Mouse (Mus musculus): ENCODE data around the gene Dpf2. TPM values are rescaled to one million over a fixed set of nuclear protein-coding genes. Genes with fewer than 3 reads are reported as not detected.

The Dpf2 gene
- polyA plus RNA-seq, 1 experiment from 2014 or later, result 225 TPM

DNA sequence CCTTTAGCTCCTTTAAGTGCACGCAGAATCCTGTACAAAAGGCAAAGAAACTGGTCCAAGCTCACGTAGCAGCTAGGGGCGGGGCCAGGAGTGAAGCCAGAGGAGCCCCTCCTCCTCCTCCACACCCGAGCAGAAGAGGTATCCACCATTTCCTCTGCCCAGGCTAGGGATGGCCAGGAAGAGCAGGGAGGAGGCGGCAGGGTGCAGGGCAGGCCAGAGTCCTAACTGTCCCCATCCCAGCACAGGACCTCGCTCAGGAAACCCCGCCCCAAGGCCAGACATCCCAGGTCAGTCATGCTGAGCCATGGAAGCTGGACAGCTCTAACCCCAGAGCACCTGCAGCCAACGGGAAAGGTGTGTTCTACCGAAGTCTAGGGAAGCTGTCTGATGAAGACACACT lies 8.9 kb upstream of the Dpf2 start:
- DNase-seq (ENCODE audit: low spot score) (no peak), ATAC-seq (ENCODE audit: insufficient read depth, low FRiP score, low TSS enrichment) (no peak)
- Histone ChIP-seq H3K9ac (ENCODE audit: low read length) (peak overlapping the region; percentile 14; the same call in 1 of the 2 replicates), H3K4me2 (ENCODE audit: low read depth) (0 out of 2 replicates have a peak overlapping the region, but pooled peaks have one; percentile 2), H3K36me3 (ENCODE audit: control insufficient read depth, insufficient read depth, low read length) (no peaks in the 10 kb centered on the region; the same call in 1 of the 2 replicates), H3K9me3 (ENCODE audit: control insufficient read depth, low read length) (no peaks in the 10 kb centered on the region), H3K27ac (ENCODE audit: low read depth, low read length) (no peak overlapping the region), H3K4me3 (ENCODE audit: low read depth, low read length) (no peak overlapping the region), H3K4me1 (ENCODE audit: control insufficient read depth, insufficient read depth, low read length) (peaks cover 3% of the 10 kb centered on the region), H3K27me3 (ENCODE audit: control insufficient read depth, insufficient read depth, low read length) (peaks cover 3% of the 10 kb centered on the region)
- WGBS, result 25% methylated on average over 8 of the region's 9 CpGs

DNA sequence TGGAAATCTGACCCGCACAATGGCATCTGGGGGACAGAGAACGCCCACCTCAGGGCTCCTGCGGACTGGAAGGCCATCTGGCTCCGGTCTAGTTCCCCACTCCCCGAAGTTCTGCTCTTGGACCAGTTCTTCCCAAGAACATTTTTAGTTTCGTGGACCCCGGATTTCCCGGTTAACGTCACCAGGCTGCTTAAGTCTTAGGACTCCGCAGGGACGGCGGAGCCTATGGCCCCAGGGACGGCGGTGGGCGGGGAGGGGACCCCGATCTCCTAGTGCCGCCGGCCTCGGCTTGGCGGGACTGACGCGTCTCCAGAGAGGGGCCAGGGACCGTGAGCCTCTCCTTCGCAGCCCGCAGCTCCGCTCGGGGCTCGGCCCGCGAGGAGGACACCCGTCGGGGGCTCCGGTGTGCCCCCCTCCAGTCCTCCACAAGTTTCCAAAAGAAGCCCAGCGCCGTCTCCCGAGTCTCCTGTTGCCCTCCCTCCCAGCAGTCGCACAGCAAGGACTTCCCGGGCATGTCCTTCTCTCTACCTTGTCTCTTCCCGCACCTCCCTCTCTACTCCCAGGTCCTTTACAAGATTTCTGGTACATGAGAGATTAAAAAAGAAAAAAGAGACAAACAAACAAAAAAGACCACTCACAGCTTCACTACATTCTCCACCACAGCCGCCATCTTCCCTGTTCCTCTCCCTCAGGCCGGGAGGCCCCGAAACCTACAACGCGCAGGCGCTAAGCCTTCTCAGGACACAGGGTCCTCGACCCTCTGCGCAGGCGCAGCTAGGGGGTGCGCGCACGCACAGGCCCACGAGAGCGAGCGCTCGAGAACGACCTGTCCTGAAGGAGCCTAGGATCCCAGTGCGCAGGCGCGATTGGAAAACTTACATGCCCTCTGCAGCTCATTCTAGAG lies 455 bp downstream of the Dpf2 start:
- Histone ChIP-seq H3K9ac (ENCODE audit: low read length) (peak overlapping the region; percentile 96), H3K27me3 (ENCODE audit: control insufficient read depth, insufficient read depth, low read length) (no peaks in the 10 kb centered on the region), H3K4me3 (ENCODE audit: low read depth, low read length) (peak overlapping the region; percentile 99), H3K4me1 (ENCODE audit: control insufficient read depth, insufficient read depth, low read length) (peaks cover 13% of the 10 kb centered on the region), H3K36me3 (ENCODE audit: control insufficient read depth, insufficient read depth, low read length) (no peaks in the 10 kb centered on the region; the same call in 1 of the 2 replicates), H3K27ac (ENCODE audit: low read depth, low read length) (peak overlapping the region; percentile 80), H3K9me3 (ENCODE audit: control insufficient read depth, low read length) (no peaks in the 10 kb centered on the region), H3K4me2 (ENCODE audit: low read depth) (peak overlapping the region; percentile 49)
- under 1% methylated on average over 59 of the region's 59 CpGs for WGBS
- peak; percentile 90 for ATAC-seq (ENCODE audit: insufficient read depth, low FRiP score, low TSS enrichment)
- DNase-seq (ENCODE audit: low spot score), result peak; percentile 100

DNA sequence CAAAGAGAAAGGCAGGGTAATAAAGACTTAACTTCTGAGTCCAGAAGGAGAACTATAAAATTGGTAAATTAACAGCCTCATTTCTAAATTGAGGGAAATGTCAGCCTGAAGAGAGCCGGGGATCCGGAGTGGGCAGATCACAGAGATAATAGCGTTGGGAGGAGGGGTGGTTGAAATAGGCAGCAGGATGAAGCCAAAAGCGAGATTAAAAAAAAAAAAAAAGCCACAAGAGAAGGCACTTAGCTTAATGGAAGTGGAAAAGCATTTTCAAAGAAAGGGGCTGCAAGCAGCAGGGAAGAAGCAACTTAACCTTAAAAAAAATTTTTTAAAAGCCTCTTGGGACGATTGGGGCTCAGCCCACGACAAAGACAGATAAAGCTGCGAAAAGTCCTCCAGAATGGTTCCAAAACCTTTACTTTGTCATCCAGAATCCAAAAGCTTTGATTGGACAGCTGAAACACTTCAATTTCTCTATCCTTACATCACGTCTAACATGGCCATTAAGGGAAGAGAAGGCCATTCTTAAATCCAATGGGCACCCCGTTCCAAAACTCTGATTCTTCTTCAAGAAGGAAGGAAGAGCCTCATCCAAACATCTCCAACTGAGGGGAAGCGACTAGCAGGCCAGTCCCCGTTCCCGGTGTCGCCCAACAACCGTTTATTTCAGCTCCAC lies 1.2 kb downstream of the Dpf2 start:
- peak overlapping the region; percentile 80 for H3K27ac ChIP-seq (ENCODE audit: low read depth, low read length)
- peak overlapping the region; percentile 49 for H3K4me2 ChIP-seq (ENCODE audit: low read depth)
- peaks cover 4% of the 10 kb centered on the region; the same call in 1 of the 2 replicates for H3K36me3 ChIP-seq (ENCODE audit: control insufficient read depth, insufficient read depth, low read length)
- H3K9me3 ChIP-seq (ENCODE audit: control insufficient read depth, low read length), result no peaks in the 10 kb centered on the region
- H3K27me3 ChIP-seq (ENCODE audit: control insufficient read depth, insufficient read depth, low read length), result no peaks in the 10 kb centered on the region
- H3K4me1 ChIP-seq (ENCODE audit: control insufficient read depth, insufficient read depth, low read length), result peaks cover 13% of the 10 kb centered on the region
- WGBS, result 10% methylated on average over 14 of the region's 14 CpGs
- peak overlapping the region; percentile 96 for H3K9ac ChIP-seq (ENCODE audit: low read length)
- peak overlapping the region; percentile 99 for H3K4me3 ChIP-seq (ENCODE audit: low read depth, low read length)
- ATAC-seq (ENCODE audit: insufficient read depth, low FRiP score, low TSS enrichment) (no peak), DNase-seq (ENCODE audit: low spot score) (no peak)

DNA sequence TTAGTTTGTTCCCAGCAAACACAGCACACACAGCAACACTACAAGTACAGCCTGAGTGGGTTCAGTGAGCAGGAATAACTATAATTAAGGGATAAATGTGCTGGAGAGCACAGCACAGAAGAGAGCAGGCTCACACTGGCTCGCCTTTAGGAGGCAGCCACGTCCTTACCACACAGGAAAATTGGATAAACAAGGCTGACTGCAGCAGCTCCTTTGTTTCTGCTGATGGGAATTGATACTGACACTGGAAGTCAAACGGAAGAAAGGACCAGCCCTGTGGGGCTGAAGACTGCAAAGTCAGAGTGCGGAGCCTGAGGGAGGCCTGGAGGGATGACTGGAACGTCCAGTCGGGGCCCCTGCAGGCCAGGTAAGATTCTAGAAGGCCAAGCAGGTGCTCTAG lies 2.6 kb downstream of the Dpf2 start:
- 73% methylated on average over 6 of the region's 6 CpGs for WGBS
- H3K4me1 ChIP-seq (ENCODE audit: control insufficient read depth, insufficient read depth, low read length), result peaks cover 13% of the 10 kb centered on the region
- H3K36me3 ChIP-seq (ENCODE audit: control insufficient read depth, insufficient read depth, low read length), result peaks cover 10% of the 10 kb centered on the region
- ATAC-seq (ENCODE audit: insufficient read depth, low FRiP score, low TSS enrichment) (no peak), DNase-seq (ENCODE audit: low spot score) (no peak)
- H3K9me3 ChIP-seq (ENCODE audit: control insufficient read depth, low read length), result no peaks in the 10 kb centered on the region
- no peaks in the 10 kb centered on the region for H3K27me3 ChIP-seq (ENCODE audit: control insufficient read depth, insufficient read depth, low read length)
- no peak overlapping the region for H3K27ac ChIP-seq (ENCODE audit: low read depth, low read length)
- H3K4me3 ChIP-seq (ENCODE audit: low read depth, low read length), result peak overlapping the region; percentile 99; the same call in 1 of the 2 replicates
- H3K9ac ChIP-seq (ENCODE audit: low read length), result peak overlapping the region; percentile 39
- H3K4me2 ChIP-seq (ENCODE audit: low read depth), result peak overlapping the region; percentile 30

DNA sequence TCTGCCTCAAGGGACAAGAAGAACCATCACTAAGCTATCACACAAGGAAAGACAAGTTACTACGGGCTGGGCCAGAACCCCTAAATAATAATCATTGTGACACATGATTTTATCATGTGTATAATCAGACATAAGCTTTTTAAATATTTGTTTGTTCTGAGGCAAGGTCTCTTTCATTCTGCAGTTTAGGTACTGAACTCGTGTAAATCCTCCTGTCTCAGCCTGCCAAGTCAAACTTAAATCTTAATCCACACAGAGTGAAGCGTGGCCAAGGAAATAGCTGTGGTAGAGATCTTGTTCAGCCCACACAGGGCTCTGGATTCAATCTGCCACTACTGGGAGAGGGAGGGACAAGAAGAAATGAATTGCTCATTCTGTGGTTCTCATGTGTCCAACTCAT lies 5.5 kb downstream of the Dpf2 start:
- DNase-seq (ENCODE audit: low spot score), result no peak

DNA sequence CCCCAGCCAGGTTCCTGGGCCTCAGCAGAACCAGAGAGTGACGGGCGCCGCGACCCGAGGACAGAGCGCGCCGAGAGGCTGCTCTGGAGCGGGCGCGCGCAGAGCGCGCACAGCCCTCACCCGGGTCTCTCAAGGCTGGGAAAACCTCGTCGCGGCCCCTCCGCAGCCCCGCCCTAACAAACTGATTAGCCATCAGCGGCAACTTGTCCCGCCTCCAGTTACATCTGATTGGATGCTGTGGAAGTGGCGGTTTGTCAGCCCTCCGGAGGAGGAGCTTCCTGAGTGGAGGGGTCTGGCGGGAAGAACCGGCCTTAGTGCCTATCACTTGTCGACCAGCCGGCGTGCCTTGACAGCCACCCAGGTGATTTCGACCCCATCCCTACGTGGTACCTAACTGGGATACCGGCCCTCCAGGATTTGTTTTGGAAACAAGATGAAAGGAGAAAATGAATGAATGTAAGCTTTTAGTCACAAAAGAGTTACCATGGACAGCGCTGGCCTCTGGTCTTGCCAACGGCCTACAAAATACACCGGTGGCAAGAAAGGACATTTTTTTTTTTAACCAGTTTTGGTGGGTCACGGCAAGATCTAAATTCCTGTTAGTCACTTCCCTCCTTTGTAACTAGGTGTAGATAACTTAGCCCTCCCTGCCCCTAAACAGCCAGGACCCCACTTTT lies 18.7 kb downstream of the Dpf2 start, which contains the start of gene Tigd3:
TSS of gene Tigd3 (minus strand) at position 148 of the 677 bp plus-strand sequence.
- WGBS, result 5% methylated on average over 36 of the region's 36 CpGs
- H3K4me2 ChIP-seq (ENCODE audit: low read depth), result peak within 1 kb of the TSS; percentile 92
- H3K27me3 ChIP-seq (ENCODE audit: control insufficient read depth, insufficient read depth, low read length), result no peaks in the 10 kb centered on the region
- H3K4me3 ChIP-seq (ENCODE audit: low read depth, low read length), result peak within 1 kb of the TSS; percentile 63
- H3K4me1 ChIP-seq (ENCODE audit: control insufficient read depth, insufficient read depth, low read length), result peaks cover 12% of the 10 kb centered on the region; the same call in 1 of the 2 replicates
- DNase-seq (ENCODE audit: low spot score), result peak; percentile 96
- peak within 1 kb of the TSS; percentile 84 for H3K9ac ChIP-seq (ENCODE audit: low read length)
- H3K9me3 ChIP-seq (ENCODE audit: control insufficient read depth, low read length), result no peaks in the 10 kb centered on the region
- ATAC-seq (ENCODE audit: insufficient read depth, low FRiP score, low TSS enrichment), result peak; percentile 96
- peaks cover 9% of the 10 kb centered on the region for H3K36me3 ChIP-seq (ENCODE audit: control insufficient read depth, insufficient read depth, low read length)
- peak within 1 kb of the TSS; percentile 35; the same call in 1 of the 2 replicates for H3K27ac ChIP-seq (ENCODE audit: low read depth, low read length)

More for the DNA sequence above, 5.5 kb downstream of the Dpf2 start:
- H3K9me3 ChIP-seq (ENCODE audit: control insufficient read depth, low read length), result no peaks in the 10 kb centered on the region
- ATAC-seq (ENCODE audit: insufficient read depth, low FRiP score, low TSS enrichment), result no peak
- peaks cover 23% of the 10 kb centered on the region for H3K36me3 ChIP-seq (ENCODE audit: control insufficient read depth, insufficient read depth, low read length)
- H3K4me1 ChIP-seq (ENCODE audit: control insufficient read depth, insufficient read depth, low read length), result peaks cover 13% of the 10 kb centered on the region
- 95% methylated on average over 3 of the region's 3 CpGs for WGBS
- no peaks in the 10 kb centered on the region for H3K27me3 ChIP-seq (ENCODE audit: control insufficient read depth, insufficient read depth, low read length)
- no peak overlapping the region for H3K27ac ChIP-seq (ENCODE audit: low read depth, low read length)
- no peak overlapping the region for H3K9ac ChIP-seq (ENCODE audit: low read length)
- H3K4me2 ChIP-seq (ENCODE audit: low read depth), result no peak overlapping the region
- H3K4me3 ChIP-seq (ENCODE audit: low read depth, low read length), result no peak overlapping the region

DNA sequence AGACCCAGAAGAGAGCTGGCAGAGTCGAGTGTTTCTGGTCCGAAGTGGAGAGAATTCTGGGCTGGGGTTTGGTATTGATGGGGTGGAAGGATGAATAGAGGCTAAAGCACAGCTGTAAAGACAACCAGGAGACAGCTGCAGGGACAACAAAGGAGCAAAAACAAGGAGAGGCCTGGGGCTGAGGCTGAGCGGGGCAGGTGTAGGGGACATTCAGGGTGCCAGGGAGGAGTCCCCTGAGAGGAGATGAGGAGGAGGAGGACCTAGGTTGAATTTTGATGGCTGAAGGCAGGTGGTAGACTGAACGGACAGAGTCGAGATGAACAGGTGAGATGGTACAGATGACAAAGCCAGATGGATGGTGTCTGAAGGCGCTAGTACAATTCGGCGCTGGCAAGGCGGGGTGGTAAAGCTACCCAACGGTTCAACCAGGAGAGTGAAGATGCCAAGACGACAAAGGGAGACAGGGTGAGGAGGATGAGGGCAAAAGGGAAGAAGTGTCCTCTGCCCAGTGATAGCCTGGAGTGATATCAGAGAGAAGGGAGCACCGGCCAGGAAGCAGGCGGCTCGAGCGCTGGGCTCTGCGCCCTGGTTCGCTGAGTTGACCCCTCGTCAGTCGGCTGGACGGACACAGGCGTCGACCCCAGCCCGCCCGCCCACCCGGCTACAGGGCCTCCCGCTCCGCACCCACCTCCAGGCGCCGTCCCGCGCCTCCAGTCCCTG lies 19.4 kb downstream of the Dpf2 start:
- Histone ChIP-seq H3K9ac (ENCODE audit: low read length) (peak overlapping the region; percentile 84), H3K4me1 (ENCODE audit: control insufficient read depth, insufficient read depth, low read length) (peaks cover 12% of the 10 kb centered on the region; the same call in 1 of the 2 replicates), H3K36me3 (ENCODE audit: control insufficient read depth, insufficient read depth, low read length) (peaks cover 8% of the 10 kb centered on the region), H3K4me3 (ENCODE audit: low read depth, low read length) (peak overlapping the region; percentile 63), H3K9me3 (ENCODE audit: control insufficient read depth, low read length) (no peaks in the 10 kb centered on the region), H3K27me3 (ENCODE audit: control insufficient read depth, insufficient read depth, low read length) (no peaks in the 10 kb centered on the region), H3K27ac (ENCODE audit: low read depth, low read length) (peak overlapping the region; percentile 35; the same call in 1 of the 2 replicates), H3K4me2 (ENCODE audit: low read depth) (peak overlapping the region; percentile 92)
- DNase-seq (ENCODE audit: low spot score) (no peak), ATAC-seq (ENCODE audit: insufficient read depth, low FRiP score, low TSS enrichment) (no peak; the same call in none of the 2 replicates)
- whole genome bisulfite sequencing, result 9% methylated on average over 31 of the region's 31 CpGs

DNA sequence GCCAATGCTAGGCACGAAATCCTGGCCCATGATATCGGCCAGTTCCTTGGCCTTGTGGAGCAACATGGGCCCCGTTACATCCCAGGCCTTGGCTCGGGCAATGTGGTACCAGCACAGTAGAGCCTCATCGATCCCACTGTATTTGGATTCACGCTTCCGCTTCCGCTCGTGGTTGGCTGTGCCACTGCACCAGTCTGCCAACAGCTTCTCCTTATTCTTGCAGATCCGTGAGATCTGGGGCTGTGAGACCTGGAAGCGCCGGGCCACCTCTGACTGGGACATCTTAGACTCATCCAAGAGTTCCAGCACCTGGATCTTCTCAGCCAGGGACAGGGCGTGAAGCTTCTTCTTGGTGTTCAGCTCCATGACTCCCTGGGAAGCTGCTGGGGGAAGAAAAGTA lies 20.1 kb downstream of the Dpf2 start:
- Histone ChIP-seq H3K4me1 (ENCODE audit: control insufficient read depth, insufficient read depth, low read length) (peaks cover 12% of the 10 kb centered on the region; the same call in 1 of the 2 replicates), H3K27ac (ENCODE audit: low read depth, low read length) (no peak overlapping the region), H3K36me3 (ENCODE audit: control insufficient read depth, insufficient read depth, low read length) (peaks cover 4% of the 10 kb centered on the region), H3K27me3 (ENCODE audit: control insufficient read depth, insufficient read depth, low read length) (no peaks in the 10 kb centered on the region), H3K4me3 (ENCODE audit: low read depth, low read length) (peak overlapping the region; percentile 63), H3K9ac (ENCODE audit: low read length) (peak overlapping the region; percentile 84), H3K4me2 (ENCODE audit: low read depth) (peak overlapping the region; percentile 92), H3K9me3 (ENCODE audit: control insufficient read depth, low read length) (no peaks in the 10 kb centered on the region)
- WGBS, result 92% methylated on average over 13 of the region's 13 CpGs
- ATAC-seq (ENCODE audit: insufficient read depth, low FRiP score, low TSS enrichment), result no peak
- DNase-seq (ENCODE audit: low spot score), result no peak

Measured in neural tube, embryonic 11.5 days (tissue).